Mouse (Mus musculus) hindbrain, embryonic 13.5 days (tissue): Measurements from ENCODE around the gene Slc4a8. TPM values are rescaled to one million over a fixed set of nuclear protein-coding genes. Genes with fewer than 3 reads are reported as not detected.
"Not testable (repeated sequence)": the region's sequence is repeated elsewhere in the genome, so short reads cannot be mapped to it uniquely, and the experiment has no call there.

Experiments
- ATAC-seq: fragments of 200-750 bp; cut with Nextera tagmentation; 2 replicates; pipeline ENCODE4 v1.8.0; 2017; ENCODE audit warnings: moderate TSS enrichment; ENCODE audit not compliant: low FRiP score
- H3K27ac ChIP-seq: fragments of 300-500 bp; sonication (generic); 2 replicates; pipeline ENCODE4 v1.5.1; 2015; ENCODE audit warnings: inconsistent platforms, mild to moderate bottlenecking, moderate library complexity
- H3K27me3 ChIP-seq: fragments of 300-500 bp; sonication (generic); 2 replicates; pipeline ENCODE4 v1.6.1; 2015; ENCODE audit warnings: mild to moderate bottlenecking, inconsistent platforms
- H3K36me3 ChIP-seq: fragments of 300-500 bp; sonication (generic); 2 replicates; pipeline ENCODE4 v1.6.1; 2015; ENCODE audit warnings: mild to moderate bottlenecking, inconsistent platforms
- H3K4me1 ChIP-seq: fragments of 300-500 bp; sonication (generic); replicated peaks from 2 replicates; pipeline ENCODE4 v1.6.1; 2015; ENCODE audit warnings: inconsistent platforms
- H3K4me2 ChIP-seq: fragments of 300-500 bp; sonication (generic); 2 replicates; pipeline ENCODE4 v1.6.1; 2015; ENCODE audit warnings: inconsistent platforms, mild to moderate bottlenecking, moderate library complexity
- H3K4me3 ChIP-seq: fragments of 300-500 bp; sonication (generic); 2 replicates; pipeline ENCODE4 v1.5.1; 2015; ENCODE audit warnings: mild to moderate bottlenecking, inconsistent platforms
- H3K9ac ChIP-seq: fragments of 300-500 bp; sonication (generic); 2 replicates; pipeline ENCODE4 v1.6.1; 2015; ENCODE audit warnings: mild to moderate bottlenecking, inconsistent platforms
- H3K9me3 ChIP-seq: fragments of 300-500 bp; sonication (generic); 2 replicates; pipeline ENCODE4 v1.6.1; 2016; ENCODE audit warnings: inconsistent platforms
- WGBS: fragments of 180-500 bp; shearing (Covaris S2); methylation state at CpG from one replicate; pipeline ENCODE4 v1.1.7; 2015; 5-methylcytosine and 5-hydroxymethylcytosine counted together
- polyA plus RNA-seq: library from polyadenylated mRNA; unstranded; fragments of >200 nt; fragmentation: Nextera tagmentation; extraction: Ambion mirVana; gene quantifications from 2 replicates; pipeline ENCODE4 v1.2.1, GENCODE M21; 2015

The Slc4a8 gene
- polyA plus RNA-seq, 1 experiment from 2014 or later: 26.2 TPM

- no peak overlapping the region for H3K9ac ChIP-seq
Observed at GRCm38 (mm10) chr15:100818860-100819259, 57.3 kb downstream of the Slc4a8 start.

GRCm38 (mm10) chr15:100821824-100822223 lies 60.3 kb downstream of the Slc4a8 start:
- 58% methylated on average over 8 of the region's 8 CpGs for WGBS
- no peak for ATAC-seq
- no peak overlapping the region for H3K9ac ChIP-seq
- H3K4me1 ChIP-seq: peaks cover 9% of the 10 kb centered on the region
- H3K27ac ChIP-seq: no peak overlapping the region
- H3K9me3 ChIP-seq: no peaks in the 10 kb centered on the region
- H3K4me3 ChIP-seq: no peak overlapping the region
- H3K27me3 ChIP-seq: peaks cover 24% of the 10 kb centered on the region
- peaks cover 21% of the 10 kb centered on the region for H3K36me3 ChIP-seq
- no peak overlapping the region for H3K4me2 ChIP-seq

More at GRCm38 (mm10) chr15:100818860-100819259, 57.3 kb downstream of the Slc4a8 start:
- Histone ChIP-seq H3K9me3 (no peaks in the 10 kb centered on the region), H3K27ac (no peak overlapping the region), H3K4me1 (no peaks in the 10 kb centered on the region), H3K4me2 (no peak overlapping the region), H3K36me3 (peaks cover 44% of the 10 kb centered on the region), H3K4me3 (no peak overlapping the region), H3K27me3 (0 out of 2 replicates have a peak, but pooled peaks cover 4% of the 10 kb centered on the region)
- no peak for ATAC-seq
- 91% methylated on average over 3 of the region's 3 CpGs for WGBS

- ATAC-seq, H3K9ac ChIP-seq, H3K4me1 ChIP-seq, H3K9me3 ChIP-seq, H3K4me2 ChIP-seq, H3K4me3 ChIP-seq, H3K27ac ChIP-seq: not testable (repeated sequence)
- Histone ChIP-seq H3K36me3 (peaks cover 15% of the 10 kb centered on the region), H3K27me3 (peaks cover 24% of the 10 kb centered on the region)
- WGBS: 69% methylated on average over 4 of the region's 4 CpGs
Observed at GRCm38 (mm10) chr15:100822370-100822769, 60.8 kb downstream of the Slc4a8 start.

GRCm38 (mm10) chr15:100825249-100825856 lies 63.8 kb downstream of the Slc4a8 start:
- peak; percentile 52; the same call in 1 of the 2 replicates for ATAC-seq
- H3K4me1 ChIP-seq: peaks cover 9% of the 10 kb centered on the region
- peak overlapping the region; percentile 49 for H3K4me2 ChIP-seq
- H3K9ac ChIP-seq: 0 out of 2 replicates have a peak overlapping the region, but pooled peaks have one; percentile 49
- WGBS: 17% methylated on average over 26 of the region's 26 CpGs
- peak overlapping the region; percentile 22 for H3K4me3 ChIP-seq
- H3K9me3 ChIP-seq: no peaks in the 10 kb centered on the region
- H3K27me3 ChIP-seq: peaks cover 24% of the 10 kb centered on the region
- no peaks in the 10 kb centered on the region for H3K36me3 ChIP-seq
- H3K27ac ChIP-seq: no peak overlapping the region

- 0 out of 2 replicates have a peak, but pooled peaks cover 4% of the 10 kb centered on the region for H3K9me3 ChIP-seq
- H3K27ac ChIP-seq: no peak overlapping the region
- peaks cover 9% of the 10 kb centered on the region for H3K4me1 ChIP-seq
- H3K9ac ChIP-seq: no peak overlapping the region
- WGBS: 85% methylated on average over 8 of the region's 8 CpGs
- no peak overlapping the region for H3K4me3 ChIP-seq
- no peaks in the 10 kb centered on the region for H3K36me3 ChIP-seq
- no peak overlapping the region for H3K4me2 ChIP-seq
- no peak for ATAC-seq
- H3K27me3 ChIP-seq: peaks cover 24% of the 10 kb centered on the region
Observed at GRCm38 (mm10) chr15:100826076-100826475, 64.5 kb downstream of the Slc4a8 start.

GRCm38 (mm10) chr15:100829775-100830174 lies 68.2 kb downstream of the Slc4a8 start:
- H3K36me3 ChIP-seq: no peaks in the 10 kb centered on the region
- 87% methylated on average over 9 of the region's 9 CpGs for WGBS
- H3K27me3 ChIP-seq: peaks cover 19% of the 10 kb centered on the region; the same call in 1 of the 2 replicates
- H3K9me3 ChIP-seq: 0 out of 2 replicates have a peak, but pooled peaks cover 4% of the 10 kb centered on the region
- no peak overlapping the region for H3K4me3 ChIP-seq
- no peak for ATAC-seq
- H3K4me1 ChIP-seq: peaks cover 13% of the 10 kb centered on the region
- no peak overlapping the region for H3K27ac ChIP-seq
- no peak overlapping the region for H3K9ac ChIP-seq
- no peak overlapping the region for H3K4me2 ChIP-seq

GRCm38 (mm10) chr15:100830682-100831081 lies 69.1 kb downstream of the Slc4a8 start:
- Histone ChIP-seq H3K36me3 (no peaks in the 10 kb centered on the region), H3K4me3 (no peak overlapping the region), H3K9me3 (0 out of 2 replicates have a peak, but pooled peaks cover 4% of the 10 kb centered on the region), H3K27ac (no peak overlapping the region), H3K9ac (no peak overlapping the region), H3K4me1 (peaks cover 4% of the 10 kb centered on the region; the same call in 1 of the 2 replicates), H3K4me2 (no peak overlapping the region), H3K27me3 (peaks cover 12% of the 10 kb centered on the region; the same call in 1 of the 2 replicates)
- 52% methylated on average over 6 of the region's 6 CpGs for WGBS
- ATAC-seq: no peak

GRCm38 (mm10) chr15:100832144-100832543 lies 70.6 kb downstream of the Slc4a8 start:
- Histone ChIP-seq H3K9ac (no peak overlapping the region), H3K4me3 (no peak overlapping the region), H3K36me3 (no peaks in the 10 kb centered on the region), H3K27me3 (0 out of 2 replicates have a peak, but pooled peaks cover 9% of the 10 kb centered on the region), H3K4me2 (no peak overlapping the region), H3K4me1 (peaks cover 4% of the 10 kb centered on the region; the same call in 1 of the 2 replicates), H3K9me3 (0 out of 2 replicates have a peak, but pooled peaks cover 4% of the 10 kb centered on the region), H3K27ac (no peak overlapping the region)
- no peak for ATAC-seq
- 87% methylated on average over 8 of the region's 8 CpGs for WGBS

GRCm38 (mm10) chr15:100832784-100833183 lies 71.2 kb downstream of the Slc4a8 start:
- H3K9ac ChIP-seq: no peak overlapping the region
- H3K4me3 ChIP-seq: no peak overlapping the region
- H3K4me2 ChIP-seq: no peak overlapping the region
- no peak for ATAC-seq
- H3K9me3 ChIP-seq: 0 out of 2 replicates have a peak, but pooled peaks cover 6% of the 10 kb centered on the region
- 0 out of 2 replicates have a peak, but pooled peaks cover 9% of the 10 kb centered on the region for H3K27me3 ChIP-seq
- H3K27ac ChIP-seq: no peak overlapping the region
- peaks cover 4% of the 10 kb centered on the region; the same call in 1 of the 2 replicates for H3K4me1 ChIP-seq
- WGBS: 19% methylated on average over 7 of the region's 7 CpGs
- no peaks in the 10 kb centered on the region for H3K36me3 ChIP-seq

- peaks cover 7% of the 10 kb centered on the region; the same call in 1 of the 2 replicates for H3K4me1 ChIP-seq
- WGBS: 83% methylated on average over 8 of the region's 8 CpGs
- no peak overlapping the region for H3K4me3 ChIP-seq
- no peak for ATAC-seq
- no peaks in the 10 kb centered on the region for H3K36me3 ChIP-seq
- 0 out of 2 replicates have a peak, but pooled peaks cover 9% of the 10 kb centered on the region for H3K27me3 ChIP-seq
- H3K4me2 ChIP-seq: no peak overlapping the region
- H3K9ac ChIP-seq: no peak overlapping the region
- 0 out of 2 replicates have a peak, but pooled peaks cover 3% of the 10 kb centered on the region for H3K9me3 ChIP-seq
- H3K27ac ChIP-seq: no peak overlapping the region
Observed at GRCm38 (mm10) chr15:100836729-100837128, 75.2 kb downstream of the Slc4a8 start.

GRCm38 (mm10) chr15:100838607-100839207 lies 77.2 kb downstream of the Slc4a8 start:
- H3K4me1 ChIP-seq: 0 out of 2 replicates have a peak, but pooled peaks cover 3% of the 10 kb centered on the region
- 0 out of 2 replicates have a peak, but pooled peaks cover 4% of the 10 kb centered on the region for H3K27me3 ChIP-seq
- WGBS: 38% methylated on average over 12 of the region's 12 CpGs
- no peak overlapping the region for H3K9ac ChIP-seq
- no peaks in the 10 kb centered on the region for H3K36me3 ChIP-seq
- H3K27ac ChIP-seq: no peak overlapping the region
- ATAC-seq: no peak
- H3K4me3 ChIP-seq: no peak overlapping the region
- H3K9me3 ChIP-seq: 0 out of 2 replicates have a peak, but pooled peaks cover 3% of the 10 kb centered on the region
- H3K4me2 ChIP-seq: no peak overlapping the region

GRCm38 (mm10) chr15:100844336-100844735 lies 82.8 kb downstream of the Slc4a8 start:
- Histone ChIP-seq H3K4me1 (peaks cover 12% of the 10 kb centered on the region), H3K4me3 (no peak overlapping the region), H3K9ac (no peak overlapping the region), H3K4me2 (no peak overlapping the region), H3K9me3 (peaks cover 4% of the 10 kb centered on the region; the same call in 1 of the 2 replicates), H3K27ac (0 out of 2 replicates have a peak overlapping the region, but pooled peaks have one; percentile 18), H3K27me3 (no peaks in the 10 kb centered on the region), H3K36me3 (no peaks in the 10 kb centered on the region)
- ATAC-seq: no peak
- WGBS: 80% methylated on average over 7 of the region's 7 CpGs
